Mouse (Mus musculus) kidney, postnatal 4 days (tissue): ENCODE data around the gene Ppp1r27.
A peak's percentile ranks its signal among the peaks of the same experiment; 100 is the strongest.

Experiments used
- DNase-seq, 2 experiments: peaks; one replicate each; pipeline ENCODE4 v3.0.0; 2021; ENCODE audit warnings: mixed read lengths in 2 of 2

Ppp1r27 gene

GRCm38 (mm10) chr11:120510375-120511030 is 40.4 kb downstream of the Ppp1r27 start:
- peak in 1 of 2 experiments; percentile 52 for DNase-seq

GRCm38 (mm10) chr11:120509940-120510339 is 41.0 kb downstream of the Ppp1r27 start:
- DNase-seq: no peak

GRCm38 (mm10) chr11:120508290-120508870 is 42.6 kb downstream of the Ppp1r27 start:
- no peak for DNase-seq

- no peak for DNase-seq
These were observed 43.2 kb downstream of the Ppp1r27 start for GRCm38 (mm10) chr11:120507611-120508289.

- DNase-seq: peak in 1 of 2 experiments; percentile 65
These were observed 44.0 kb downstream of the Ppp1r27 start for GRCm38 (mm10) chr11:120506899-120507298.

GRCm38 (mm10) chr11:120505661-120506060 is 45.3 kb downstream of the Ppp1r27 start:
- no peak for DNase-seq

GRCm38 (mm10) chr11:120501701-120502100 is 49.2 kb downstream of the Ppp1r27 start:
- no peak for DNase-seq

GRCm38 (mm10) chr11:120501018-120501417 is 49.9 kb downstream of the Ppp1r27 start:
- no peak for DNase-seq

GRCm38 (mm10) chr11:120500357-120500756 is 50.6 kb downstream of the Ppp1r27 start:
- DNase-seq: peak; percentile 68 to 77
